In the genomic region with DNA sequence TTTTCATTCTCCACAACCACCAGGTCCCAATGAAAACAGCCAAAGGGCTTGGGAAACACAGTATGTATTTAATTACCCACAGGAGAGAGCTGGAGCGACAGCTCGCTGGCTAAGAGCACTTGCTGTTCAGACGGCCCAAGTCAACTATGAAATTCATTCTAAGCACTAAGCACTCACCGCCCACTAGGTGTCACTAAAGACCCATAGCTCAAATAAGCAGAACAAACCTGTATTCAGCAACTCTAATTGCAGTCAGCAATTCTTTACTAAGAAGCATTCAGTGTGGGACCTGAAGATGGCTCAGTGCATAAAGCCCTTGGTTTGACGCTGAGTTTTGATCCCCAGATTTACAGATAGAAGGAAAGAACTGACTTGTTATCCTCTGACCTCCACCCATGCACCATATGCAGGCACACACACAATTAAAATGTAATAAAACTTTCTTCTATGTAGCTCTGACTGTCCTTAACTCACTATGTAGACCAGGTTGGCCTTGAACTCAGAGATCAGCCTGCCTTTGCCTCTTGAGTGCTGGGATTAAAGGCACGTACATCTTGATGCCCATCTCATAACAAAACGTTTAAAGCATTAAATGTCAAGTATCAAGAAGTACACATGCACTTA, we compare ENCODE assay signal across 9 mouse cellular contexts. TPM values are rescaled to one million over a fixed set of nuclear protein-coding genes. Genes with fewer than 3 reads are reported as not detected.
DNase-seq lines count a peak whose midpoint lies in the region; ATAC-seq and TF ChIP-seq lines count a peak whose summit lies in the region.
"Had no signal": no experiment of that assay in that cellular context is flagged by ENCODE, and none has a peak within 500 bp of the region (broad histone marks: within the 10 kb centered on the region; RNA-seq: fewer than 3 reads in every experiment).

No protein-coding gene starts in this region.

- TF ChIP-seq CTCF in MEL (IDR thresholded peaks at IDR 0.05 in 2 of 3, conservative IDR thresholded peaks at IDR 0.05 in 1 of 3; ENCODE audit: control insufficient read depth in 1 of 3, insufficient read depth in 1 of 3, low read depth in 2 of 3, low read length in 3 of 3, poor library complexity in 1 of 3, severe bottlenecking in 1 of 3), result peak; percentile 48 to 97 (median 97)
- peak; percentile 94 for TF ChIP-seq CTCF in lung, postnatal 0 days (IDR thresholded peaks at IDR 0.05)

- no peak overlapping the region for H3K27ac ChIP-seq in MEL (ENCODE audit: control insufficient read depth, low read depth, low read length)
- no peak overlapping the region for H3K27ac ChIP-seq in forebrain, embryonic 11.5 days (ENCODE audit: low read depth, low read length)
- no peak overlapping the region for H3K27ac ChIP-seq in hindbrain, embryonic 11.5 days (ENCODE audit: low read depth, low read length)
- no peak overlapping the region for H3K27ac ChIP-seq in lung, postnatal 0 days (ENCODE audit: low read length)
- H3K27ac ChIP-seq: heart, embryonic 13.5 days had no signal

- H3K79me2 ChIP-seq in MEL (ENCODE audit: control insufficient read depth, insufficient read depth, low read length, poor library complexity), result no peaks in the 10 kb centered on the region

- no peaks in the 10 kb centered on the region for H3K9me3 ChIP-seq in MEL (replicated peaks; ENCODE audit: insufficient read depth, low read length)
- H3K9me3 ChIP-seq in forebrain, embryonic 11.5 days (ENCODE audit: control insufficient read depth, low read length), result no peaks in the 10 kb centered on the region
- no peaks in the 10 kb centered on the region for H3K9me3 ChIP-seq in hindbrain, embryonic 11.5 days (ENCODE audit: control insufficient read depth, low read length)
- H3K9me3 ChIP-seq in lung, postnatal 0 days (ENCODE audit: low read length), result no peaks in the 10 kb centered on the region
- H3K9me3 ChIP-seq: heart, embryonic 13.5 days had no signal

- peak; percentile 74 for ATAC-seq in forebrain, embryonic 11.5 days (replicated peaks; ENCODE audit: low FRiP score)
- peak; percentile 54 for ATAC-seq in hindbrain, embryonic 11.5 days (ENCODE audit: low FRiP score)
- peak; percentile 67 for ATAC-seq in lung, postnatal 0 days

- H3K4me2 ChIP-seq in forebrain, embryonic 11.5 days (ENCODE audit: low read depth, low read length, severe bottlenecking), result no peak overlapping the region
- H3K4me2 ChIP-seq in hindbrain, embryonic 11.5 days (replicated peaks; ENCODE audit: low read depth, low read length), result no peak overlapping the region
- H3K4me2 ChIP-seq in lung, postnatal 0 days (replicated peaks; ENCODE audit: low read depth, low read length), result no peak overlapping the region
- H3K4me2 ChIP-seq: heart, embryonic 13.5 days had no signal

- TF ChIP-seq RAD21 in MEL (IDR thresholded peaks at IDR 0.05; ENCODE audit: low read depth, low read length), result no peak; the same call in none of the 2 replicates

- TF ChIP-seq POLR2A in MEL (IDR thresholded peaks at IDR 0.05; ENCODE audit: control insufficient read depth in 1 of 2, insufficient read depth in 1 of 2, low read depth in 1 of 2, low read length in 2 of 2, poor library complexity in 1 of 2), result no peak

- DNase-seq in MEL (ENCODE audit: low read depth, low spot score), result peak; percentile 90
- peak; percentile 79 for DNase-seq in c-Kit-positive CD71-negative TER-119-negative erythroid progenitor cells, embryonic 14.5 days (ENCODE audit: low read depth)
- peak; percentile 61 for DNase-seq in forebrain, embryonic 11.5 days (ENCODE audit: low spot score)
- peak; percentile 85 for DNase-seq in hindbrain, embryonic 11.5 days (ENCODE audit: low spot score)
- peak; percentile 62 to 75 for DNase-seq in layer of hippocampus, adult 8-10 months (ENCODE audit: low spot score in 2 of 2)
- DNase-seq in lung, postnatal 0 days (ENCODE audit: low spot score), result peak; percentile 93
- peak; percentile 90 for DNase-seq in retina, embryonic 14.5 days (ENCODE audit: low spot score)
- DNase-seq in thymus, postnatal 4 days, result peak; percentile 62

- no peak for TF ChIP-seq EP300 in MEL (IDR thresholded peaks at IDR 0.05; ENCODE audit: low read depth in 1 of 2, low read length in 2 of 2)
- TF ChIP-seq EP300 in lung, postnatal 0 days (IDR thresholded peaks at IDR 0.05), result no peak

- 21% methylated on average over 7 of the region's 7 CpGs for WGBS in forebrain, embryonic 11.5 days
- WGBS in hindbrain, embryonic 11.5 days, result 24% methylated on average over 7 of the region's 7 CpGs
- 15% methylated on average over 7 of the region's 7 CpGs for WGBS in lung, postnatal 0 days

- no peak overlapping the region for H3K9ac ChIP-seq in MEL (ENCODE audit: control insufficient read depth, low read depth, low read length, poor library complexity, severe bottlenecking)
- H3K9ac ChIP-seq in forebrain, embryonic 11.5 days (ENCODE audit: low read length), result no peak overlapping the region
- H3K9ac ChIP-seq in hindbrain, embryonic 11.5 days (ENCODE audit: low read depth, low read length), result no peak overlapping the region
- H3K9ac ChIP-seq in lung, postnatal 0 days (replicated peaks; ENCODE audit: low read depth), result no peak overlapping the region
- H3K9ac ChIP-seq: heart, embryonic 13.5 days had no signal

- peaks cover 2 to 3% of the 10 kb centered on the region in 2 experiments; a peak in 2 of 4 replicates for H3K36me3 ChIP-seq in MEL (ENCODE audit: control insufficient read depth in 1 of 2, insufficient read depth in 2 of 2, low read length in 2 of 2)
- peaks cover 13% of the 10 kb centered on the region; the same call in 1 of the 2 replicates for H3K36me3 ChIP-seq in forebrain, embryonic 11.5 days (ENCODE audit: control insufficient read depth, insufficient read depth, low read length)
- H3K36me3 ChIP-seq in hindbrain, embryonic 11.5 days (ENCODE audit: control insufficient read depth, insufficient read depth, low read length), result peaks cover 10% of the 10 kb centered on the region
- peaks cover 15% of the 10 kb centered on the region for H3K36me3 ChIP-seq in lung, postnatal 0 days (ENCODE audit: insufficient read depth, low read length)

- H3K27me3 ChIP-seq in MEL (ENCODE audit: control insufficient read depth in 1 of 2, insufficient read depth in 2 of 2, low read length in 2 of 2), result no peaks in the 10 kb centered on the region
- no peaks in the 10 kb centered on the region for H3K27me3 ChIP-seq in forebrain, embryonic 11.5 days (ENCODE audit: control insufficient read depth, insufficient read depth, low read length)
- no peaks in the 10 kb centered on the region for H3K27me3 ChIP-seq in hindbrain, embryonic 11.5 days (ENCODE audit: control insufficient read depth, insufficient read depth, low read length)
- H3K27me3 ChIP-seq in lung, postnatal 0 days (replicated peaks; ENCODE audit: insufficient read depth, low read length), result no peaks in the 10 kb centered on the region

- peaks cover 0 to 5% of the 10 kb centered on the region in 2 experiments; a peak in 1 of 4 replicates for H3K4me1 ChIP-seq in MEL (ENCODE audit: control insufficient read depth in 1 of 2, insufficient read depth in 2 of 2, low read length in 2 of 2)
- no peaks in the 10 kb centered on the region for H3K4me1 ChIP-seq in forebrain, embryonic 11.5 days (replicated peaks; ENCODE audit: control insufficient read depth, insufficient read depth, low read length)
- no peaks in the 10 kb centered on the region for H3K4me1 ChIP-seq in hindbrain, embryonic 11.5 days (replicated peaks; ENCODE audit: control insufficient read depth, insufficient read depth, low read length)
- H3K4me1 ChIP-seq in lung, postnatal 0 days (ENCODE audit: insufficient read depth, low read depth, low read length), result no peaks in the 10 kb centered on the region

- no peak overlapping the region for H3K4me3 ChIP-seq in MEL (ENCODE audit: control insufficient read depth in 1 of 2, insufficient read depth in 1 of 2, low read depth in 2 of 2, low read length in 2 of 2)
- H3K4me3 ChIP-seq in forebrain, embryonic 11.5 days (ENCODE audit: low read depth, low read length), result no peak overlapping the region
- H3K4me3 ChIP-seq in hindbrain, embryonic 11.5 days (ENCODE audit: low read depth, low read length), result no peak overlapping the region
- no peak overlapping the region for H3K4me3 ChIP-seq in lung, postnatal 0 days (ENCODE audit: low read depth, low read length)
- H3K4me3 ChIP-seq: heart, embryonic 13.5 days had no signal

TF ChIP-seq in MEL, 35 proteins besides CTCF, POLR2A, EP300 and RAD21 (continues in another document):
- TF ChIP-seq MAFK (IDR thresholded peaks at IDR 0.05; ENCODE audit: borderline replicate concordance, low read depth, low read length) (peak; percentile 76; the same call in 1 of the 2 replicates), SMC3 (IDR thresholded peaks at IDR 0.05; ENCODE audit: low read depth, low read length) (peak; percentile 97), SIN3A (IDR thresholded peaks at IDR 0.05; ENCODE audit: low read length) (peak; percentile 68), ZC3H11A (IDR thresholded peaks at IDR 0.05; ENCODE audit: low read depth, low read length) (peak; percentile 98), MYC (IDR thresholded peaks at IDR 0.05; ENCODE audit: low read depth, low read length) (0 out of 2 replicates have a peak, but pooled peaks have one; percentile 37), ZNF384 (IDR thresholded peaks at IDR 0.05; ENCODE audit: low read depth, low read length) (no peak), MXI1 (IDR thresholded peaks at IDR 0.05; ENCODE audit: low read depth, low read length) (0 out of 2 replicates have a peak, but pooled peaks have one; percentile 28), BHLHE40 (IDR thresholded peaks at IDR 0.05; ENCODE audit: borderline replicate concordance, low read depth, low read length) (peak; percentile 29), HCFC1 (IDR thresholded peaks at IDR 0.05; ENCODE audit: low read depth, low read length) (0 out of 2 replicates have a peak, but pooled peaks have one; percentile 39)

RNA-seq across cellular contexts. Expression of a gene that starts 12.7 kb away (rescaled TPM):
- 37.3 and 38.0 TPM in 2 replicates for total RNA-seq in MEL (2012; rRNA removed)
- polyA plus RNA-seq in MEL (2012; ENCODE audit: insufficient read depth in 1 of 2, insufficient read length in 2 of 2, low read depth in 1 of 2, low replicate concordance in 2 of 2, missing spikeins in 1 of 2), result 10 to 100 TPM; 31.6 to 66.8 TPM
- polyA plus RNA-seq in forebrain, embryonic 11.5 days (2014; fragmentation: Nextera tagmentation; extraction: Ambion mirVana), result 47.6 and 52.9 TPM in 2 replicates
- polyA plus RNA-seq in hindbrain, embryonic 11.5 days (2014; fragmentation: Nextera tagmentation; extraction: Ambion mirVana), result 40.7 and 45.6 TPM in 2 replicates
- 10 to 100 TPM; 12.6 to 13.5 (median 13.1) TPM for total RNA-seq in layer of hippocampus, adult 8-10 months (2022)
- polyA plus RNA-seq in lung, postnatal 0 days (2015; fragmentation: Nextera tagmentation; extraction: Ambion mirVana), result 15.0 and 16.2 TPM in 2 replicates

RNA-seq across cellular contexts. Expression of a gene that starts 29.7 kb away (rescaled TPM):
- 0.20 and 0.39 TPM in 2 replicates for total RNA-seq in MEL (2012; rRNA removed)
- polyA plus RNA-seq in MEL (2012; ENCODE audit: insufficient read depth in 1 of 2, insufficient read length in 2 of 2, low read depth in 1 of 2, low replicate concordance in 2 of 2, missing spikeins in 1 of 2), result under 1 TPM in 1 of 2 experiments, not detected in 1; 0.61 TPM
- polyA plus RNA-seq in forebrain, embryonic 11.5 days (2014; fragmentation: Nextera tagmentation; extraction: Ambion mirVana), result 1.8 and 2.9 TPM in 2 replicates
- 1.2 and 1.3 TPM in 2 replicates for polyA plus RNA-seq in hindbrain, embryonic 11.5 days (2014; fragmentation: Nextera tagmentation; extraction: Ambion mirVana)
- total RNA-seq in layer of hippocampus, adult 8-10 months (2022), result 10 to 100 TPM; 69.6 to 79.1 (median 72.2) TPM
- polyA plus RNA-seq in lung, postnatal 0 days (2015; fragmentation: Nextera tagmentation; extraction: Ambion mirVana), result 2.7 and 3.9 TPM in 2 replicates
